Mouse (Mus musculus) embryo, embryonic 9.5 days (tissue): ENCODE results near the gene Pdcd6.

ENCODE experiments used
- DNase-seq: peaks from one replicate; pipeline ENCODE4 v3.0.0-alpha.2; 2017; ENCODE audit errors: extremely low spot score

The Pdcd6 gene

GRCm38 (mm10) chr13:74282299-74282698 is 35.1 kb downstream of the Pdcd6 start:
- DNase-seq = no peak

DNA sequence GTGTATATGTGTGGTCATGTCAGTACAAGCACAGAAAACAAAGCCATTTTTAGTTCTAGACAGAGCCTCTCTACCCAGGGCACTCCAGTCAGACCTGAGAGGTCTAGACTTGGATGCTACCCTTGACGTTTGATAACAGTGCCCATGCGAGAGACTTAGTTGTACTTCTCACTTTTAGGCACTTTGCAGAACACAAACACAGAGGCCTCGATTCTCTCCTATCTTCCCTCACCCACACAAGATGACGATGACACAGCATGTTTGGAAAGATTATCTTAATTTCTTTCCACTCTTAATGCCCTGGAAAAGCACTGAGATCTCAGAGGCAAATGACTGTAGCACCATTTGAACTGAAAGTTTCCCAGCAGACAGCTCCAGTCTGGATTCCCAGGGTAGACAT is 41.7 kb downstream of the Pdcd6 start:
- no peak for DNase-seq

DNA sequence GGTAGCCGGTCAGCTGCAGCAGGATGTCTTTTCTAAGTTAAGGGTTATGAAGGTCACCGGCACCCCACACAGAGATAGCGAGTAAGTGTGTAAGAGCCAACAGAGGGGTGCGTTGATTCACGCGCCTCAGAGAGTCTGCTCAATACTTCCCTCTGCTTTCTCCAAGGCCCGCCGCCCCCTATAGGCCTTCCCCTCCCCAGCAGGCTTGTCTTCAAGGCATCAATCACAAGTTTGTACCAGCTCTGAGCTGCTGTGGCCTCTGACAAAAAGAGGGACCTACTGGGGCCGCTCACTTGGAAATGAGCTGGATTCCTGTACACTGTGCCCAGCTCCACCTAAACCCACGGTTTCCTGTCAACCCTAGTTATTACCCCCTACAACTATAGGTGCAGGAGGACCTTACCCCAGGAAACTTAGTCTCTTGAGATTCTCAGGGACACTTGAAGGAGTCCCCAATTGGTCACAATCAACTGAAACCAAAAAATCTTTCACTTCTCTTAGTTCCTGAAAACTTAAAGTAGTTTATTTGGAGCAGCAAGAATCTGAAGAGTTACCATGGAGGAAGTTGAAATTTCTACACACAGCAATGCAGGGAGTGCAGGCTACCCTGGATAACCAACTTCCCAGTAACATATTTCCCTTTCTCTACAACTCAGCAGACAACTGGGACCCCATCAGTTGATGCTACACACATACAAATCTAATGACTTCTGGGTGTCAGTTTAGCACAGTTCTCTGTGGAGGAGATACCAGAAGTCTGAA is 57.0 kb downstream of the Pdcd6 start:
- DNase-seq = no peak

DNA sequence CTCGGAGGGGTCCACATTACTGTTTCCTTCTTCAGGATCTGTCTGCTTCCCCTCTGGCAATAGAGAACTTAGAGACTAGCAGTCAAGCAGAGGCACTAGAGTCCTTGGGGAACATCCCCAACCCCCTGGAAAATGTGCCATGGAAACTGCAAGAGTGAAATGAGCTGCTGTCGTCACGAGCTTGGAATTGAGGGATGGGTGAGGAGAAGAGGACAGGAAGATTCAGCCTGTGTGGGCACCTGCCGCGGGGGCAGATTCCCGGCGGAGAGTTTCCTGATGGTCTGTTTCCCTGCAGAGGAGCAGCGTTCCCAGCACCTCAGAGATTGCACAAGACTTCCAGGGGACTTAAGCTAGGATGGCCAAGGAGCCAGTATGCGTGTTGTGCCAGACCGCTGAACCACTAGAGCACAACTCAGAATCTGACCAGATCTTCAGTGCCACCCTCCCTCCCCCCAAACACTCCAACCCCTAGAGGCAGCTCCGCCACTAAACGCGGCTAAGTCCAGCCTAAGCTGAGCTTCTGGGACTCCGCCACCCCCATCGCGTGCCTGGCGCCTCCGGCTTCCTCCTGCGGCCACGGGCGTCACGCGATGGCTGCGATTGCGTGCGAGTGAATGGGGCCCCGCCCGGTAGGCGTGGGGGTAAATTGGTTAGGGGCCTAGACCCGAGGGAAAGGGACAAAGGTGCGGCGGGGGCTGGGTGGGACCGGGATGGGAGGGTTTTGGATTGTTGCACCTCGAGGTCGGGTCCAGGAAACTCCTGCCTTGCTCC is 57.7 kb downstream of the Pdcd6 start:
- DNase-seq = peak; percentile 68
